Mouse (Mus musculus): ENCODE results near the gene Ak5. TPM values are rescaled to one million over a fixed set of nuclear protein-coding genes. Genes with fewer than 3 reads are reported as not detected.

Ak5 gene
- polyA plus RNA-seq, 1 experiment from 2014 or later = 1.5 TPM

DNA sequence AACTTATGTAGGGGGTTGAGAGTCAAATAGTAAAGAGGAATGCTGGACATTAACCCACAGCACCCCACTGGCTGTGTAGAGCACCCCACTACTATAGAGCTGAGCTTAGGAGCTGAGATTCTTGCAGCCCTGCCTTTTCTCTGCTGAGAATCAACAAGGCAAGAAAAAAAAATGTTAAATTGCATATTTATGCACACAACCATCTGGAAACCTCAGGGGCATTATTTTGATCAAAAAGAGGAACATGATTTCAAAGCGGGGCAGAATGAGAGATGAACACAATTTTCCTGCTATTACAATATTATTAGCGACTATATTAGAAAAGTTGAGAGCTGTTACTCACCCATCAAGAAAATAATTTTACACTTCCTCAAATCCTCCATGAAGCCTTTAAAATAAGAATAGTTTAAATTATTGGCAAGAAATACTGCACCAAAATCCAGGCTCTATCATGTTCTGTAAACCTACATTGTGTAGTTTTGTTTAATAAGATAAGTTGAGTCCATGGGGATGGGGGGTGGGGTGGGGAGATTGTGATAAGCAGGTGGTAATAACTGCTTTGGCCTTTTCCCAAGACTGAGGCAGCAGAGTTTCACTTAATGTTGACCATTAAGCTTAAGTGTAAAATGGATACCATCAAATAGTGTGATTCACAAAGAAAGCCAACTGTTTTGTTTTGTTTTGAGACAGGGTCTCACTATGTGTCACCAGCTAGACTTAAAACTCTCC is 169.0 kb downstream of the Ak5 start:
- no peak overlapping the region for H3K4me3 ChIP-seq
- WGBS = 84% methylated on average over 2 of the region's 2 CpGs
- no peak overlapping the region for H3K27ac ChIP-seq (replicated peaks)
- H3K4me2 ChIP-seq (replicated peaks) = no peak overlapping the region
- H3K36me3 ChIP-seq = no peaks in the 10 kb centered on the region
- no peak for ATAC-seq (ENCODE audit: low FRiP score, low read depth)
- no peaks in the 10 kb centered on the region for H3K27me3 ChIP-seq
- no peaks in the 10 kb centered on the region for H3K9me3 ChIP-seq
- peaks cover 17% of the 10 kb centered on the region for H3K4me1 ChIP-seq
- H3K9ac ChIP-seq (replicated peaks) = no peak overlapping the region

DNA sequence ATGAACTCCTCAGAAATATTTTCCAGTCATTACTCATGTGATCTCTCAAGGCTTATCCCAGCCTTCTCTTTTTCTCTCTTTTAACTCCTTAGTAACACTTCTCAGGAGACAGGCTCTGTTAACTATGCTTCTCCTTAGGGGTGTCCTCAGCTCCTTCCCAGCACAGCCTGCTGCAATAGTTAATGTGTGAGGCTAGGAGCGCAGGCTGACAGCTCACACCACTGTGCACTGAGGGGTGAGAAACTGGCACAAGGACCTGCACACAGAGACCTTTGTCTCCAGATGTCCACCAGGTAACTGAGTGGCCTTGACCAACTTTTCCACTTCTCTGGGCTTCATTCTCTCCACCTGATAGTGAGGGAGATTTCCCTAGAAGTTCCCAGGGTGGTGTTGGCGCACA is 170.3 kb downstream of the Ak5 start:
- Histone ChIP-seq H3K27ac (replicated peaks) (no peak overlapping the region), H3K9ac (replicated peaks) (no peak overlapping the region), H3K4me2 (replicated peaks) (no peak overlapping the region), H3K9me3 (no peaks in the 10 kb centered on the region), H3K27me3 (no peaks in the 10 kb centered on the region), H3K4me3 (no peak overlapping the region), H3K4me1 (peaks cover 17% of the 10 kb centered on the region), H3K36me3 (no peaks in the 10 kb centered on the region)
- 86% methylated on average over 2 of the region's 2 CpGs for WGBS
- ATAC-seq (ENCODE audit: low FRiP score, low read depth) = no peak

DNA sequence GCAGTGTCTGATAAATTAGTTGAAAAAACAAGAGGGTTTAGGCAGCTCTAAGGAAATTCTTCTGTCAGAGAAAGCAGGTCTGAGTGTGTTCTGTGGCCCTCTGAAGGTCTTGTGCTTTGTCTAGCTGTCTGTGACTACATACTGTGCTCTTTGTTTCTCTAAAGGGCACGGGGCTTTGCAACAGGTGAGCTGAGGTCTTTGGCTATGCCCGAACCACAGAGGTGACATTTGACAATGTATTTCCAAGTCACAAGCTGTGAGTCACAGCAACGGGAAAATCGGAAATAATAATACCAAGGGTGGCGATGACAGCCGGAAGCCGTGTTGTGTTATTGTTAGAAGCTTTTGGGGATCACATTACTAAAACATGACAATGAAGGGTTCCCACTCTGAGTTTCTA is 171.1 kb downstream of the Ak5 start:
- Histone ChIP-seq H3K27ac (replicated peaks) (no peak overlapping the region), H3K36me3 (no peaks in the 10 kb centered on the region), H3K4me2 (replicated peaks) (no peak overlapping the region), H3K27me3 (no peaks in the 10 kb centered on the region), H3K4me3 (no peak overlapping the region), H3K9ac (replicated peaks) (no peak overlapping the region), H3K9me3 (no peaks in the 10 kb centered on the region), H3K4me1 (peaks cover 17% of the 10 kb centered on the region)
- WGBS = 74% methylated on average over 7 of the region's 7 CpGs
- no peak for ATAC-seq (ENCODE audit: low FRiP score, low read depth)

DNA sequence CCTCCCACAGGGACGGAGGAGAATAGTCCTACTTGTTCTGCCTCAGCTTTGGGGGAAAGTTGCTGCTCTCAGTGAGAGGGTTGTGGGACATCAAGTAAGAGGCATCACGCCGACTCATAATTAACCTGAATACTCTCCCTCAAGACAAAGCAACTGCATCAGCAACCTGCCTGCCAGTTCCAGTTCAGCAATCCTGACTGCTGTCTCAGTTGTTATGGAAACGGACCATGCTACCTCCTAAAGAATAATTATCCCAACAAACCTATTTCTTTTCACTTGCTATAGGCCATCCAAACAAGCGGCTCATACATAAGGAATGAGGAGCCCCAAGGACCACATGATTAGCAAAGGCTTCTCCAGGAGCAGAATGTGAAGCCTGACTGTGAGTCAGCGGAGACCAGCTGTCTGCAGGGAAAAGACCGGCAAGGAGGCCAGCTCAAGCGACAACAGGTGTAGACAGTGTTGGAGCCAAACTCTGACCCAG is 172.7 kb downstream of the Ak5 start:
- peak; percentile 61 for ATAC-seq (ENCODE audit: low FRiP score, low read depth)
- Histone ChIP-seq H3K9me3 (no peaks in the 10 kb centered on the region), H3K9ac (replicated peaks) (no peak overlapping the region), H3K36me3 (no peaks in the 10 kb centered on the region), H3K4me2 (replicated peaks) (no peak overlapping the region), H3K4me1 (peaks cover 17% of the 10 kb centered on the region), H3K27me3 (no peaks in the 10 kb centered on the region), H3K27ac (replicated peaks) (no peak overlapping the region), H3K4me3 (no peak overlapping the region)
- 62% methylated on average over 8 of the region's 8 CpGs for WGBS

DNA sequence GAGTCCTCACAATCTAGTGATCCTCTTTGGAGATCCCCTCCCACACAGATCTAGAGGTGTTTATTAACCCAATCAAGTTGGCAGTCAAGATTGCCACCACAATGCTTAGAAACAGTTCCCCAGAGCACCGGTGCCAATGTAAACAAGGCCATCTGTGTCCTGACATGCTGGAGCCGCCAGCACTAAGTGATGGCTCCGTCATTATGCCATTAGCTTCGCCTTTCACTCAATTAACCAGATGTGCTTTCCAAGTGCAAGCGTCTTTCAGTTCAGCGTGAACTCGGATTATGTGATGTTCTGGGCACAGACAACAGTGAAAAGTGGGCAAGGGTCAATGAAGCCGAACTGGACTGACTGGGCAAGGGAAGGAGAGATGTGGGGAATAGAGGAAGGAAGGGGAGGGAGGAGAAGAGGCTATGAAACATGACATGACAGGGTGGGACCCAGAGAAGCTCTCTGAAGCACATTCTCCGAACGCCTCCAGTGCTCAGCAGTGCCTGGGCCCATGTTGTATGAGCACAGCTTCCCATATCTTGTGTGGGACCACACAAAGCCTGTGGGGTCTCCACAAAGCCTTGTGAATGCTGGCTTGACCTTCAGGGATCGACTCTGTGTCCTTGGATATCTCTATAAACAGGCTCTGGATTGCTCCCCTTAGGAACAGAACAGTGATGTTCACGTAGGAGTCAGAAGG is 173.3 kb downstream of the Ak5 start:
- Histone ChIP-seq H3K27ac (replicated peaks) (no peak overlapping the region), H3K27me3 (no peaks in the 10 kb centered on the region), H3K9me3 (no peaks in the 10 kb centered on the region), H3K4me2 (replicated peaks) (no peak overlapping the region), H3K36me3 (no peaks in the 10 kb centered on the region), H3K9ac (replicated peaks) (no peak overlapping the region), H3K4me3 (no peak overlapping the region), H3K4me1 (peaks cover 17% of the 10 kb centered on the region)
- WGBS = 66% methylated on average over 12 of the region's 12 CpGs
- ATAC-seq (ENCODE audit: low FRiP score, low read depth) = 0 out of 2 replicates have a peak, but pooled peaks have one; percentile 7

DNA sequence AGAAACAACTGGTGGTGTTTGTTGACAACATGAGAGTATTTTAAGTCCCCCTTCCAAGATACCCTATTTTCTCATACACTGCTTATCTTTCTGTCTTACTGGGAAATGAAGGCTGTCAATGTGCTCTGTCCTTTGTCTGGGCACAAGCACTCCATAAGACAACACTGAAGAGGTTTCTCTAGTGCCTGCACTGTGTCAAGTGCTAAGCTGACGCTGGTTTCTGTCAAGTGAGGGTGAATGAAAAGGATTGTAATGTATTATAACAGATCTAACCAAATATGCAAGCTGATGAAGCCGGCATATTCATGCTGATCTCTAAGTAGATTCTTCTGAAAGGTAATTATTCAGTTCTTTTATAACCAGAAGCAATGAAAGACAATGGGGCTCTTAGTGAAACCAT is 174.3 kb downstream of the Ak5 start:
- no peak for ATAC-seq (ENCODE audit: low FRiP score, low read depth)
- 71% methylated on average over 2 of the region's 2 CpGs for whole genome bisulfite sequencing
- no peaks in the 10 kb centered on the region for H3K27me3 ChIP-seq
- H3K4me2 ChIP-seq (replicated peaks) = no peak overlapping the region
- no peak overlapping the region for H3K27ac ChIP-seq (replicated peaks)
- peaks cover 17% of the 10 kb centered on the region for H3K4me1 ChIP-seq
- no peaks in the 10 kb centered on the region for H3K36me3 ChIP-seq
- H3K4me3 ChIP-seq = no peak overlapping the region
- no peak overlapping the region for H3K9ac ChIP-seq (replicated peaks)
- H3K9me3 ChIP-seq = no peaks in the 10 kb centered on the region

DNA sequence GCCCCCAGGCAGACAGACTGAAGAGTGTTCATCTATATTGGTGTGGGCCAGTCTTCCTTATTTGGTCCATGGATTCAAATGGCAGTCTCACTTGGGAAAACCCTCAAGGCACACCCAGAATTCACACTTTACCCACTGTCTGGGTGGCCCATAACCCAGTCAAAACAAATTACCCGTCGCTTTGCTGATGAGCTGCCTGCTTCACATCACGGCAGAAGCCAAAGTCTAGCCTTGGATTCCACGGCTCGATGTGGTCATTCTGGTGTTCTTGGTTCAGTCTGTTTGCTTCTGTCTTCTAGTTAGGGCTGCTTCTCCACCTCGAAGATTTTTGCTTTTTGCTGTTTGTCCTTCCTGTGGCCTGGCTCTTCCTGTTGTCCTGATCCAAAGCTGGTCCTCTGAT is 175.9 kb downstream of the Ak5 start:
- no peak for ATAC-seq (ENCODE audit: low FRiP score, low read depth)
- WGBS = 91% methylated on average over 6 of the region's 6 CpGs
- Histone ChIP-seq H3K4me3 (no peak overlapping the region), H3K9me3 (no peaks in the 10 kb centered on the region), H3K4me1 (peaks cover 17% of the 10 kb centered on the region), H3K4me2 (replicated peaks) (no peak overlapping the region), H3K27me3 (no peaks in the 10 kb centered on the region), H3K9ac (replicated peaks) (no peak overlapping the region), H3K36me3 (no peaks in the 10 kb centered on the region), H3K27ac (replicated peaks) (no peak overlapping the region)

DNA sequence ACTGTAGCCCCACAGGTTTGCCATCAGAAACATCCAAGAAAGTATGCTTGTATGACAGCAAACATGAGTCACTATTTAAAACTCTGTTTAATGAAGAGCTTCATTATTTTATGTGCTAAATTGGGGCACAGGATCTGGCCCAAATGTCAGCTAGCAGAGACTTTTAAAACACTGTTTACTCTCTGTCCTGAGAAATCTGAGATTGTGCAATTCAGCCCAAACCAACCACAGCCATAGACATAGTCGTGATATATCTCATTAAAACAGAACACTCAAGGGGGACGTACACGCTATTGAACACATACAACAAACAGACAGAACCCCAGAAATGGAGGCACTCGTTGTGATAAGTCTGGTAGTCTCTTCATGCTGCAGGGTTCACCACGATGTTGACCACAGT is 177.7 kb downstream of the Ak5 start:
- no peak for ATAC-seq (ENCODE audit: low FRiP score, low read depth)
- Histone ChIP-seq H3K27me3 (no peaks in the 10 kb centered on the region), H3K4me2 (replicated peaks) (no peak overlapping the region), H3K4me1 (peaks cover 11% of the 10 kb centered on the region), H3K27ac (replicated peaks) (no peak overlapping the region), H3K9ac (replicated peaks) (no peak overlapping the region), H3K36me3 (no peaks in the 10 kb centered on the region), H3K4me3 (no peak overlapping the region), H3K9me3 (no peaks in the 10 kb centered on the region)
- WGBS = 87% methylated on average over 5 of the region's 5 CpGs

DNA sequence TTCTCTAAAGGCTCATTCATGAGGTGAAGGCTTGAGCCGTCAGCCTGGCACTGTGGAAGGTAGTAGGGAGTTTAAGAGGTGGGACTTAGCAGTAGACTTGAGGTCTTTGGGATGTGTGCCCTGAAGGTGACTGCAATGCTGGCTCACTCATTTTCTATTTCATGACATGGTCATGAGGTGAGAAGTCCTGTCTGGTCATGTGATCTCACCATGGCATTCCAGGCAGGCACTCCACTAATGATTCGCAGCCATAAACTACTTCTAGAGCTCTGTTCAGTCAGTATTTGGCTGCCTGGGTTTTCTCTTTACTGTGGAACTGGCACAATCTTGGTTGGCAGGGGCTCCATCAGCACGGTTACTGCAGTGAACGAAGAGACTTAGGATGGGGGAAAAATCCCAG is 179.2 kb downstream of the Ak5 start:
- ATAC-seq (ENCODE audit: low FRiP score, low read depth) = no peak
- no peak overlapping the region for H3K27ac ChIP-seq (replicated peaks)

DNA sequence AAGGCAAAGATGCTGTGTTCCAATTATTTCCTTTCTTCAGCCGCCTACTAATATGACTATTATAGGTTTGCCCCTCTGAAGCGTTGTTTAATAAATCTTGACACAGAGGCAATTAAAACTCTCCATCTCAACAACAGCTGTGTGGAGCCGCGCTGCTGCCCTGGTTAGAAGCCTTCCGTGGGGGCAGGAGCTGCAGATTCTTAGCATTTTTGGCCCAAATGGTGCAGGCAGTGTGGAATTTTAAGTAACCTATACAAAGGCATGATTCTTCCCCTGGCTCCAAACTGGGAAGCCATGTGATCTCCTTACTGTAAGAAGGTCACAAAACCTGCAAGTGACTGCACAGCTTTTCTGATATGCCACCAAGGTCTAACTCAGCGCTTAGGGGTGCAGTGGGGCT is 184.0 kb downstream of the Ak5 start:
- Histone ChIP-seq H3K4me2 (replicated peaks) (no peak overlapping the region), H3K27ac (replicated peaks) (peak overlapping the region; percentile 46; the same call in 1 of the 2 replicates), H3K9me3 (no peaks in the 10 kb centered on the region), H3K4me1 (peaks cover 15% of the 10 kb centered on the region), H3K9ac (replicated peaks) (no peak overlapping the region), H3K27me3 (no peaks in the 10 kb centered on the region), H3K36me3 (no peaks in the 10 kb centered on the region), H3K4me3 (no peak overlapping the region)
- 64% methylated on average over 6 of the region's 6 CpGs for WGBS
- ATAC-seq (ENCODE audit: low FRiP score, low read depth) = no peak

More for the DNA sequence above, 179.2 kb downstream of the Ak5 start:
- Histone ChIP-seq H3K9ac (replicated peaks) (no peak overlapping the region), H3K27me3 (no peaks in the 10 kb centered on the region), H3K9me3 (no peaks in the 10 kb centered on the region), H3K36me3 (no peaks in the 10 kb centered on the region), H3K4me3 (no peak overlapping the region), H3K4me1 (0 out of 2 replicates have a peak, but pooled peaks cover 5% of the 10 kb centered on the region), H3K4me2 (replicated peaks) (no peak overlapping the region)
- WGBS = 92% methylated on average over 4 of the region's 4 CpGs

DNA sequence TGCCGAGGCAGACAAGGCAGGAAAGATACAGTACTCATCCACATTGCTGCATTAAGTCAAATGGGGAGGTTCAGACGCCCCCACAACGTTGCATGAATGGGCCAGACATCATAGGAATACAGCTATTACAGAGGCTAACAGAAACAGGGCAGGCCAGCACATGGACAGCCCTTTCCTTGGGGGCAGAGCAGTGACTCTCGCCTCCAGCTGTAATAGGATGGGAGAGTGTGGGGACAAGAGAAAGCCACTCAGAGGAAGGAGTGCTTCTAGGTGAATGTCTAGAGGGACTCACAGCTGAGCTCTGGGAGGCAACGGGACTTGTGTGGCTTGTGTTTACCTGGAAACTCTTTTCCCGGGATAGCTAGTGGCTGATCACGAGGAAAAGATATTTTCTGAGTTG is 184.4 kb downstream of the Ak5 start:
- H3K27me3 ChIP-seq = no peaks in the 10 kb centered on the region
- H3K9me3 ChIP-seq = no peaks in the 10 kb centered on the region
- no peak overlapping the region for H3K4me2 ChIP-seq (replicated peaks)
- H3K36me3 ChIP-seq = no peaks in the 10 kb centered on the region
- H3K4me3 ChIP-seq = no peak overlapping the region
- ATAC-seq (ENCODE audit: low FRiP score, low read depth) = no peak
- H3K27ac ChIP-seq (replicated peaks) = peak overlapping the region; percentile 46
- 63% methylated on average over 7 of the region's 7 CpGs for WGBS
- H3K9ac ChIP-seq (replicated peaks) = no peak overlapping the region
- peaks cover 17% of the 10 kb centered on the region for H3K4me1 ChIP-seq

DNA sequence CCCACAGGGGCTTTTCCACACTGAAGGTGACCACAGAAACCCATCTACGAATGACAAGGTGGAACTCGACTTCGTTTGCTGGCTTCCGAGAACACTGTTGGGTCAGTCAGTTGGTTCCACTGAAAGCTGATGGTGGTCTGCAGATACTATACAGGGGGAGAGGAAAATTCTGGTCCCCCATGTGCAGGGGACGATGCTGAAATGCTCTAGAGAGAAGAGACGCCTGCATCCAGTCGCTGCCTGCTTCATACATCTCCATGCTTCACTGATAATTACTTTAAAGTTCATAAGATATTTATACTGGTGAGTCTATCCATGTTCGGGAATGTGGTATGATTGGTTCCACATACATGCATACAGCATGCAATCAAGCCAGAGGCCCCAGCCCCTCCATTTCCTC is 186.0 kb downstream of the Ak5 start:
- no peaks in the 10 kb centered on the region for H3K9me3 ChIP-seq
- WGBS = 91% methylated on average over 8 of the region's 8 CpGs
- H3K9ac ChIP-seq (replicated peaks) = no peak overlapping the region
- no peak overlapping the region for H3K4me3 ChIP-seq
- peaks cover 29% of the 10 kb centered on the region for H3K4me1 ChIP-seq
- no peak overlapping the region for H3K4me2 ChIP-seq (replicated peaks)
- H3K27ac ChIP-seq (replicated peaks) = no peak overlapping the region
- H3K27me3 ChIP-seq = no peaks in the 10 kb centered on the region
- no peak for ATAC-seq (ENCODE audit: low FRiP score, low read depth)
- no peaks in the 10 kb centered on the region for H3K36me3 ChIP-seq

All from midbrain, embryonic 12.5 days (tissue).